Mouse (Mus musculus) liver, embryonic 12.5 days (tissue): ENCODE results near the gene Fut2. TPM values are rescaled to one million over a fixed set of nuclear protein-coding genes. Genes with fewer than 3 reads are reported as not detected.
"Not testable (repeated sequence)": the region's sequence is repeated elsewhere in the genome, so short reads cannot be mapped to it uniquely, and the experiment has no call there.

Source experiments
- ATAC-seq: fragments of 200-750 bp; cut with Nextera tagmentation; 2 replicates; pipeline ENCODE4 v1.8.0; 2017; ENCODE audit warnings: moderate number of reproducible peaks, mild to moderate bottlenecking, moderate library complexity
- H3K27ac ChIP-seq: fragments of 300-500 bp; sonication (generic); 2 replicates; pipeline ENCODE4 v1.5.1; 2016; ENCODE audit warnings: mild to moderate bottlenecking
- H3K27me3 ChIP-seq: fragments of 300-500 bp; sonication (generic); replicated peaks from 2 replicates; pipeline ENCODE4 v1.6.1; 2016; ENCODE audit warnings: mild to moderate bottlenecking, moderate library complexity
- H3K36me3 ChIP-seq: fragments of 300-500 bp; sonication (generic); 2 replicates; pipeline ENCODE4 v1.6.1; 2016; ENCODE audit warnings: mild to moderate bottlenecking, moderate library complexity
- H3K4me1 ChIP-seq: fragments of 300-500 bp; sonication (generic); 2 replicates; pipeline ENCODE4 v1.6.1; 2016
- H3K4me2 ChIP-seq: fragments of 300-500 bp; sonication (generic); 2 replicates; pipeline ENCODE4 v1.6.1; 2016; ENCODE audit warnings: mild to moderate bottlenecking, moderate library complexity
- H3K4me3 ChIP-seq: fragments of 300-500 bp; sonication (generic); 2 replicates; pipeline ENCODE4 v1.5.1; 2016; ENCODE audit warnings: mild to moderate bottlenecking, moderate library complexity
- H3K9ac ChIP-seq: fragments of 300-500 bp; sonication (generic); 2 replicates; pipeline ENCODE4 v1.6.1; 2016; ENCODE audit warnings: mild to moderate bottlenecking, moderate library complexity
- H3K9me3 ChIP-seq: fragments of 300-500 bp; sonication (generic); replicated peaks from 2 replicates; pipeline ENCODE4 v1.6.1; 2016; ENCODE audit warnings: mild to moderate bottlenecking, moderate library complexity
- WGBS: fragments of 180-500 bp; shearing (Covaris S2); methylation state at CpG from one replicate; pipeline ENCODE4 v1.1.7; 2016; ENCODE audit not compliant: insufficient replicate concordance; 5-methylcytosine and 5-hydroxymethylcytosine counted together
- polyA plus RNA-seq: library from polyadenylated mRNA; unstranded; fragments of >200 nt; fragmentation: Nextera tagmentation; extraction: Ambion mirVana; gene quantifications from 2 replicates; pipeline ENCODE4 v1.2.1, GENCODE M21; 2016

Gene Fut2
- polyA plus RNA-seq, 1 experiment from 2014 or later, result not detected

DNA sequence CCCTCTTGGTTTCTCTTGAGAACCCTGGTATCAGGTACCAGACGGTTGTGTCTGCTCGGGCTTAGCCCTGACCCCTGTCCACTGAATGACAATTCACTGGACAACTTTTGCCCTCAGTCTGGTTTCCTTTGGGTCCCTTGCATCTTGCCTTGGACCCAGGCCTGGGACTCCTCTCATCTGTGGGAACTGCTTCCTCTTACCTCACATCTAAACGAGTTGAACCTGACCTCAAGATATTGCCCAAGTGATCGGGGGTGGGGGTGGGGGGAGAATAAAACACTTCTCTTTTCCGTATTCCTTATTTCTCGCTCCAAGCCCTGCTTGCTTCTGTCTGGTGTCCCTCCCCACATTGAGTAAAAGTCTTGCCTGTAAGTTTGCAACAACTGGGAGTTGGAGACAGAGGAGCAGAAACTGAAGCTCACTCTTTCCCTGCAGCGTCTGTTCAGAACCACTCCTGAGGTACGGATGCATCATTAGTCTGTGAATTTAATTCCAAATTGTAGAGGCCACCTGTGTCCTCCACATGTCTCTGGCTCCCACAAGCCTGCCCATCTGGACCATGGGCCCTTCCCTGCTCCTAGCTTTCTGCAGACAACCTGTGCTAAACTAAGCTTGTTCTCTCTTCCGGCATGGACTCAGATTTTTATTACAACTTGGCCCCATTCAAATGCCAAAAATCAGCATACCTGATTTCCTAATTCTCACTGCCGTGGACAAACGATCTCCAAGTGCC, 5.3 kb downstream of the Fut2 start:
- 56% methylated on average over 11 of the region's 11 CpGs for whole genome bisulfite sequencing
- no peak overlapping the region for H3K27ac ChIP-seq
- no peak overlapping the region for H3K9ac ChIP-seq
- H3K4me3 ChIP-seq, result no peak overlapping the region
- H3K27me3 ChIP-seq, result peaks cover 17% of the 10 kb centered on the region
- ATAC-seq, result no peak
- H3K4me2 ChIP-seq, result no peak overlapping the region
- no peaks in the 10 kb centered on the region for H3K36me3 ChIP-seq
- peaks cover 17% of the 10 kb centered on the region; the same call in 1 of the 2 replicates for H3K4me1 ChIP-seq
- no peaks in the 10 kb centered on the region for H3K9me3 ChIP-seq

DNA sequence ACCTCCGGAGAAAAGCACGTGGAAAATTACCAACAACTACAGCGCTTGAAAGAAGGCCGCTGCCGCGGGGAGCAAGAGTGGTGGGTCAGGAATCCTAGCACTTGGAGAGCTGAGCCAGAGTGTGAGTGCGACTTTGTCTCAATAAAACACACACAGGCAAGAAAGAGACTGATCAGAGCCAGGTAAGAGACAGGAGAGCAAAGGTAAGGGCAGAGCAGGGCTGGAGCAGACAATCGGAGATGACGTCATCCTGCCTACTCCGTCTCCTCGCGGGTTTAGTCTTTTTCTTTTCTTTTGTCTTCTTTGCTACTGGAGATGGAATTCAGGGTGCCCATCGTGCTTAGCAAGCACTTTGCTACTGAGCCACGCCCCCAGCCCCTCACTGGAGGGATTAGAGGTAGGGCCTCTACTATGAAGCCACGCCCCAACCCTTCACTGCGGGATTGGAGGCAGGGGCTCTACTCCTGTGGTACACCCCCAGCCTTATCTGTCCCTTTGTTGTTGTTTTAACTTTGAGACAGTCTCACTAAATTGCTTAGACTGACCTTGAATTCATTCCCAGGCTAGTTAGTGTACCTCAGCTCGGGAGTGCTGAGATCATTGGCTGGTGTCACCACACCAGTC, 11.7 kb downstream of the Fut2 start:
- Histone ChIP-seq H3K4me1 (peaks cover 5% of the 10 kb centered on the region), H3K27me3 (no peaks in the 10 kb centered on the region; the same call in 1 of the 2 replicates), H3K4me2 (peak overlapping the region; percentile 52), H3K36me3 (no peaks in the 10 kb centered on the region), H3K9ac (no peak overlapping the region), H3K27ac (no peak overlapping the region), H3K9me3 (no peaks in the 10 kb centered on the region), H3K4me3 (0 out of 2 replicates have a peak overlapping the region, but pooled peaks have one; percentile 19)
- ATAC-seq, result no peak
- 37% methylated on average over 17 of the region's 17 CpGs for WGBS

DNA sequence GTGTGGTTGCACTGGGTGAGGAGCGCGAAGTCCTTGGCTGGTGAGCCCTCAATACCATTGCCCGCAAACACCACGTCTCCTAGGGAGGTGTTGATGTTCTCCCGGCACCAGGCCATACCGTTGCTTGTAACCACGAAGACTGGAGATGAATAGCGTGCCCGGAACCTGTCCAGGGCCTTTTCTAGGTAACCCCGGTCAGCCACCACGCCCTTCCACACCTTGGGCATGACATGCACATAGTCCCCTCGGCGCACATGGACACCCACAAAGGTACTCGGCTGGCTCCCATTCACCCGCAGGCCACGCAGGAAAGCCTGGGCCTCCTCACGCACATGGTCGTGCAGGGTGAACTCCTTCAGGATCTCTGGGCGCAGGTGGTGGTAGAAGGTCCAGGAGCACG, 15.7 kb downstream of the Fut2 start:
- not testable (repeated sequence) for H3K27me3 ChIP-seq, H3K4me1 ChIP-seq, H3K27ac ChIP-seq, ATAC-seq, H3K9me3 ChIP-seq, H3K36me3 ChIP-seq, H3K4me3 ChIP-seq, H3K4me2 ChIP-seq, H3K9ac ChIP-seq
- WGBS, result 82% methylated on average over 20 of the region's 20 CpGs

DNA sequence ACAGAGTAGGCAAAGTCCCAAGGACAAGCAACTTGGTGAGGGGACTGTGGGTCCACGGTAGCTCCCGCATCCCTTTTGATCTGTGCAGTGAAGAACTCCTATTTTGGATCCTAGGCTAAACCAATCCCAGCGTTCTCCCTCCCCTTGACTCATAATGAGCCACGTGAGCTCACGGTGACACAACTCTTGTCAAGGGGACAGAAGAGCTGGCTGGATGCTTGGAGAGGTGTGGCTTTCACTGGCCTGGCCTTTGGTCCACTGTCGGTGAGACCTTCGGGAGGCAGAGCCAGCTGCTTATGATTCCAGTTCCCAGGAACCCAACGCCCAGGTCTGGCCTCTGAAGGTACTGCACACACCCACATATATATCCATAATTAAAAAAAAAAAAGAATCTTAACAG, 16.8 kb downstream of the Fut2 start:
- 66% methylated on average over 8 of the region's 8 CpGs for WGBS
- ATAC-seq, result no peak
- no peak overlapping the region for H3K9ac ChIP-seq
- no peaks in the 10 kb centered on the region for H3K36me3 ChIP-seq
- no peak overlapping the region for H3K4me3 ChIP-seq
- H3K9me3 ChIP-seq, result no peaks in the 10 kb centered on the region
- H3K27ac ChIP-seq, result no peak overlapping the region
- H3K4me1 ChIP-seq, result no peaks in the 10 kb centered on the region; the same call in 1 of the 2 replicates
- H3K4me2 ChIP-seq, result no peak overlapping the region
- peaks cover 16% of the 10 kb centered on the region for H3K27me3 ChIP-seq

DNA sequence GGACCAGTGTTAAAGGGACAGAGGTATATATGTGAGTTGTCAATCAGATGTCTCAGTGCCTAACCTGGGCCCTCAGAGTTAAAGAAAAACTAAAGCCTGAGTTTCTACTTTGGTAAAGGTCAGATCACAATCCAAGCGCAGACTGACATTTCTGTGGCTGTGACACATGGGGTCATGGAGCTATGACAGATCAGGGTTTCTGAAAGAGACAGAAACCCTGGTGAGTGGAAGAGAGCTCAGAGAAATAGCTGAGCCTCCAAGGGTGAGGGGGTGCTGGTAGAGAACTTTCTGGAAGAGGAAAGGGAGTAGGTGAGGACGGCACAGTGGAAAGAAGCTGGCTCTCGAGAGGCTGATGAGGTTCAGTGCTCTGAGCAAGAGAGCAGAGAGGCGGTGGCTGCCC, 19.5 kb downstream of the Fut2 start:
- no peak overlapping the region for H3K27ac ChIP-seq
- 60% methylated on average over 4 of the region's 4 CpGs for WGBS
- H3K4me2 ChIP-seq, result no peak overlapping the region
- H3K27me3 ChIP-seq, result peaks cover 27% of the 10 kb centered on the region
- H3K9ac ChIP-seq, result no peak overlapping the region
- no peaks in the 10 kb centered on the region for H3K9me3 ChIP-seq
- peaks cover 22% of the 10 kb centered on the region for H3K4me1 ChIP-seq
- no peak for ATAC-seq
- H3K36me3 ChIP-seq, result no peaks in the 10 kb centered on the region
- no peak overlapping the region for H3K4me3 ChIP-seq

DNA sequence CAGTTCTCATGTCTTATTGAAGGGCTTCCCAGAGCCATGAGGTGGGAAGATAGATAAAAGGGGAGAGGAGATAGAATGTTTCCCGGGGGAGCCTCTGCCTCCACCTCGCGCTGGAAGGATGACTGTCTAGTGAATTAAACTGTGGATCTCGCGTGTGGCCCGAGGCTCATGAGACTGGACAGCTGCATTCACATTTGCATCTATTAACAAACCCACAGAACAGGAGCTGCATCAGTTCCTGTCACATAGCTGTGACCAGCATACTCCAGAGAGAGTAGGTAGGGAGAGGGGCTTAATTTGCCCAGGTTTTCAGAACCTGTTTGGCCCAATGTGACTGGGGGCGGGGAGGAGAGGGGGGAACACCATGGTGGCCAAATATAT, 20.6 kb downstream of the Fut2 start:
- H3K4me2 ChIP-seq, result no peak overlapping the region
- no peak overlapping the region for H3K27ac ChIP-seq
- H3K4me3 ChIP-seq, result no peak overlapping the region
- H3K9me3 ChIP-seq, result no peaks in the 10 kb centered on the region
- no peak for ATAC-seq
- WGBS, result 72% methylated on average over 7 of the region's 7 CpGs
- peaks cover 22% of the 10 kb centered on the region for H3K4me1 ChIP-seq
- peaks cover 37% of the 10 kb centered on the region for H3K27me3 ChIP-seq
- H3K9ac ChIP-seq, result no peak overlapping the region
- H3K36me3 ChIP-seq, result no peaks in the 10 kb centered on the region

DNA sequence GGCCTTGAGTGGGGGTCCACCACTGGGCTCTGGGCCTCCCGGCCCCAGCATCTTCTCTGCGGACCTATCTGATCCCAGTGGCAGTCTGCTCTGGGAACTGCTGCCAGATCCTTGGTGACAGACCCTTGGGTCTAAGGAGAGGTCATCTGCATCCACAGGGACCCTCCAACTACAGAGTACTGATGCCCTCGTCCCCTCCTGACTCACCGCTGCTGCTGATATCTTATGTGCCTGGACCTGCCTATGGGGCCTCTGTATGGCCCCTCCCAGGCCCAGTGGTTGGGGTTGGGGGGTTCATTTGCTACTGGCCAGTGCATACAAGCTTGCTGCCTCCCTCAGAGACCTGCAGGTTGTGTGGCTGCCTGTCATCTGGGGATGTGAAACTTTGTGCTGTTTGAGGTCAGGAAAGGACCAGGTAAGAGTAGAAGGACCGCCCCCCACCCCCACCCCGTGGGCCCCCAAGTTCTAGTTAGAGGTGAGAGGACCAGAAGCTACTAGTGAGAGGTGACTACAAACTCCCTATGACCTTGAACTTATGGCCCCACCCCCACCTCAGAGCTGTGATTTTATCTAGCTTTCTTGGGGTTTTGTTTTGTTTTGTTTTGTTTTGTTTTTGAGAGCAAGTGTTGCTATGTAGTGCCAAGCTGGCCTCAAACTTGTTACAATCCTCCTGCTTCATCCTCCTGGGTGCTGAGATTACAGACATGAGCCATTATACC, 21.2 kb downstream of the Fut2 start:
- ATAC-seq, result no peak
- H3K27ac ChIP-seq, result no peak overlapping the region
- H3K4me3 ChIP-seq, result no peak overlapping the region

DNA sequence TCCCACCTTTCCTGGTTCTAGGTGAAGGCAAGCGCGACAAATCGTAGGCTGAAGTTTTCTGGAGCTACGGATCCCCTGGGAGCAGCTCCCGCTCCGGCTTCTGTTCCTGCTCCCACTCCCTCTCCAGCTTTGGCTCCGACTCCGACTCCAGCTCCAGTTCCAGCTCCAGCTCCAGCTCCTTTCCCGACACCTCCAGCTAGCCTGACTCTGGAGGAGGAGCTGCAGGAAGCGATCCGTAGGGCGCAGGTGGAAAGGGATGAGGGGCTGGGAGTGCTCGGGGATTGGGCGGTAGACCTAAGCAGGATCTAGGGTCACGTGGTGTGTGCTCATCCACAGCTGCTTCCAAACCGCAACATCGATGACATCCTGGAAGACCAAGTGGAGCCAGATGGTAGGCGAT, 22.0 kb downstream of the Fut2 start:
- H3K9ac ChIP-seq, result no peak overlapping the region
- H3K27me3 ChIP-seq, result peaks cover 41% of the 10 kb centered on the region
- peak overlapping the region; percentile 39 for H3K4me3 ChIP-seq
- no peaks in the 10 kb centered on the region for H3K9me3 ChIP-seq
- H3K27ac ChIP-seq, result no peak overlapping the region
- H3K36me3 ChIP-seq, result no peaks in the 10 kb centered on the region
- no peak for ATAC-seq
- peaks cover 22% of the 10 kb centered on the region for H3K4me1 ChIP-seq
- H3K4me2 ChIP-seq, result peak overlapping the region; percentile 69
- 10% methylated on average over 18 of the region's 18 CpGs for WGBS

More for the DNA sequence above, 21.2 kb downstream of the Fut2 start:
- WGBS, result 52% methylated on average over 6 of the region's 6 CpGs
- H3K9me3 ChIP-seq, result no peaks in the 10 kb centered on the region
- H3K4me1 ChIP-seq, result peaks cover 22% of the 10 kb centered on the region
- H3K36me3 ChIP-seq, result no peaks in the 10 kb centered on the region
- peaks cover 40% of the 10 kb centered on the region for H3K27me3 ChIP-seq
- H3K4me2 ChIP-seq, result no peak overlapping the region
- no peak overlapping the region for H3K9ac ChIP-seq

DNA sequence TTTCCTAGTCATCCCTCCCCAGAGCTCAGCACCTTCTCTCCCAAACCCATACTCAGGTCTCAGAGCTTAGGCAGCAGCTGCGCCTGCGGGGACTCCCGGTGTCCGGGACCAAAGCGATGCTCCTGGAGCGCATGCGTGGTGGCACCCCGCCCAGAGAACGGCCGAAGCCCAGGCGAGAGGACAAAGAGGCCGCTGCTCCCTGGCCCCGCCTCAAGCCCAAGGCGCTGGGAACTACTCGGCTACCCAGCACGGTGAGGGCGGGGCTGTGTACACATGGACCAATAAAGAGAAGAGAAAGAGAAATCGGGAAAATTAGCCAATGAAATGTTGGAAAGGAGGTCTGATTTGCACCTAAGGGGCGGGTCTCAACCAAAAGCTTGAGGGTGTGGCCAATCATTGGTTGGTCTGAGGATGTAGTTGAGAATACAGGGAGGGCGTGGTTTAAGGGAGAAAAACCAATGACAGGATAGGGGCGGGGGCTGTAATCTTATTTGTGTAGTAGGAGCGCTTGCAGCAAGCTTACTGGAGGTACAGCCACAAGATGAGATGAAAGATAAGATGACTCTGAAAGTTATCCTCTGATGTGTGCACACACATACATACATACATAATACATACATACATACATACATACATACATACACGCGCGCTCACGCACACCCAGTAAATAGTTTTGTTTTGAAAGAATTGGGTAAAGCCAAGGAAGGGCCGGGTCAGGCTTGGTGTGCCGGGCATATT, 22.6 kb downstream of the Fut2 start:
- Histone ChIP-seq H3K27me3 (peaks cover 41% of the 10 kb centered on the region), H3K9ac (peak overlapping the region; percentile 52), H3K4me3 (peak overlapping the region; percentile 39), H3K4me2 (peak overlapping the region; percentile 69), H3K4me1 (peaks cover 22% of the 10 kb centered on the region), H3K9me3 (no peaks in the 10 kb centered on the region), H3K27ac (peak overlapping the region; percentile 61; the same call in 1 of the 2 replicates), H3K36me3 (no peaks in the 10 kb centered on the region)
- WGBS, result 4% methylated on average over 28 of the region's 28 CpGs
- ATAC-seq, result peak; percentile 85

DNA sequence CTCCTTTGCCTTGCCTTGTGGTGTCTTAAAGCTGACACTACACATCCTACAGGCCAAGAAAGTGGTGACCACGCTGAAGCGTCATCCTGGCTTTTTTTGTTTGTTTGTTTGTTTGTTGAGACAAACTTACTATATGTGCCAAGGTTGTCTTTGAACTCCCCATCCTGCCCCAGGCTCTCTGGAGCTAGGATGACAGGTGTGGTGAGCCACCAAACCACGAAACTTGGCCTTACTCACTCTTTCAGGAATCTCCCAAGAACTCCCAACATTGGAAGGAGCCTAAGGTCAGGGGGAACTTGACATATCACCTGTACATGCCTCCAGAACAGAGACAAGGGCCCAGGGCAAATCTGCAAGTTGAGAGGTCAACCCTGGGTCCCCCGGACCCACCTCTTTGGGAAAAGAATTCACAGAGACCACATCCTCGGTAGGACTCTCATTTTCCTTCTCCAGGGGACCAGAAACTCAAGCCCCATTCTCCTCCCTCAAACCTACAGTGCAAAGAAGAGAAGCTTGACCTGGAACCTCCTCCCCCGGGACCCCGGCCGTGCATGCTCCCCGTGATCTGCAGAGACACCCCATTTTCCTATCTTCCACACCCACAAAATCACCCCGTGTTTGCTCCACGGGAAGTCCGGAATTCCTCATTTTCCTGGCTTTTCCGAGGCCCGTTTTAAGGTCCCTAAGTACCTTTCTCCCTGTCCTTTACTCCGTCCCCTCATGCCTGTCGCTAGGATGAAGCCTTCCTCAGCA, 23.5 kb downstream of the Fut2 start:
- H3K4me2 ChIP-seq, result peak overlapping the region; percentile 69
- H3K9ac ChIP-seq, result peak overlapping the region; percentile 52
- peaks cover 22% of the 10 kb centered on the region for H3K4me1 ChIP-seq
- no peaks in the 10 kb centered on the region for H3K36me3 ChIP-seq
- peak overlapping the region; percentile 39 for H3K4me3 ChIP-seq
- no peak for ATAC-seq
- WGBS, result 41% methylated on average over 16 of the region's 16 CpGs
- H3K27me3 ChIP-seq, result peaks cover 41% of the 10 kb centered on the region
- peak overlapping the region; percentile 61; the same call in 1 of the 2 replicates for H3K27ac ChIP-seq
- no peaks in the 10 kb centered on the region for H3K9me3 ChIP-seq

DNA sequence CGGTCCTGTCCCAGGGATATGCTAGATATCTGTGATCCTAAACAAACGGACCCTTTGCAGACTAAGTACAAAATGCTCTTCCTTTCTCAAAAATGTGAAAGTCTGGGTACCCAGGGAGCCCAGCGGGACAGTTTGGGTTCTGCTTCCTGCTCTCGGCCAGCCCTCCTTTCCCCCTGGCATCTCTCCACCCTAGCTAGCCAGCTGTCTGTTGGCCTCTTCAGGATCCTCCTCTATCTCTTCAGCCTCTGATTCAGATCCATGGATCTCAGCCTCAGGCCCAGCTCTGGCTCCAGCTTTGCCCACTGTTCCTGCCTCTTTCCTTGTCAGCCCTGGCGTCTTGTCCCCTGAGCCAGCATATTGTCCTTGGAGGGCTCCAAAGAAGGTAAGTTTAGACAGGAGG, 24.1 kb downstream of the Fut2 start:
- peaks cover 41% of the 10 kb centered on the region for H3K27me3 ChIP-seq
- H3K27ac ChIP-seq, result no peak overlapping the region
- H3K9ac ChIP-seq, result no peak overlapping the region
- no peak for ATAC-seq
- 68% methylated on average over 5 of the region's 5 CpGs for WGBS
- H3K36me3 ChIP-seq, result no peaks in the 10 kb centered on the region
- H3K4me2 ChIP-seq, result no peak overlapping the region
- no peaks in the 10 kb centered on the region for H3K9me3 ChIP-seq
- peaks cover 22% of the 10 kb centered on the region for H3K4me1 ChIP-seq
- no peak overlapping the region for H3K4me3 ChIP-seq
